Mouse (Mus musculus): ENCODE data around the gene Pmpca.

DNA sequence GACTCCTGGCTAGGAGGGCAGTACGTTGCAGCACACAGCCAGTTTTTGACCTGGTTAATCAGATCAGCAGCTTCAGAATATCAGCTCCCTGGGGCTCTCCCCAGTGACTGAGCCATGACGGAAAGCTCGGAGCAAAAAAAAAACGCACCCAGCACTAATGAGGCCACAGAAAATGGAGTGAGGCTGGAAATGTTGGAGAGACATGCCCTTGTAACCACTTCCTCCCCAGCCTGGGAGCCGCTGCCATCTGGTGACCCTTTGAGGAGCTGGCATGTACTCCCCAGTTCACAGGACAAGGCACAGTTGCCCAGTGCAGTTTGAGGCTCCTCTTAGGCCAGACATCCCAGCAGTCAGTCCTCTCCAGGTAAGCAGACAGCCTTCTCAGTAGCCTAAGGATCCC lies 21.0 kb downstream of the Pmpca start:
- no peak for TF ChIP-seq CTCF (IDR thresholded peaks at IDR 0.05; ENCODE audit: low read depth, low read length)
- no peak for TF ChIP-seq POLR2A (IDR thresholded peaks at IDR 0.05; ENCODE audit: extremely low read depth, insufficient read depth, low read length)
